Mouse (Mus musculus): ENCODE measurements around the gene Ppm1l. TPM values are rescaled to one million over a fixed set of nuclear protein-coding genes. Genes with fewer than 3 reads are reported as not detected.
"Not testable (repeated sequence)": the region's sequence is repeated elsewhere in the genome, so short reads cannot be mapped to it uniquely, and the experiment has no call there.

Ppm1l gene
- polyA plus RNA-seq, 1 experiment from 2014 or later: 7.3 TPM

DNA sequence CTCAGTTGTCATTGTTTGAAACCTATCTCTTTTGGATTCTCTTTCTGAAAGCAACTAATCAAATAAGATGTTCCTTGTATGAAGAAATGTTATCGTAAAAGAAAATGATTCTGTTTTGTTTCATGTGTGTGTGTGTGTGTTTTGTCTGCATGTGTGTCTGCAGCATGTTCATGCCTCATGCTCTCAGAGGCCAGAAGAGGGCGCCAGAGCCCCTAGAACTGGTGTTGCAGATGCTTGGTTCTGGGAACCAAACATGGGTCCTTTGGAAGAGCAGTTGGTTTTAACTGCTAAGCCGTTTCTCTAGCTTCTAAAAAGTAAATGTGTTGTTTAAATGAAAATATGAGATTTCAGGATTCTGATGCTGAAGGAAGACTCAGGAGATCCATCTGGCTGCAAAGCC lies 56.1 kb downstream of the Ppm1l start:
- no peak overlapping the region for H3K4me2 ChIP-seq (ENCODE audit: low read length)
- H3K4me1 ChIP-seq (replicated peaks; ENCODE audit: control insufficient read depth, insufficient read depth, low read length): no peaks in the 10 kb centered on the region
- no peaks in the 10 kb centered on the region for H3K9me3 ChIP-seq (ENCODE audit: control insufficient read depth, low read length)
- no peaks in the 10 kb centered on the region for H3K36me3 ChIP-seq (ENCODE audit: control insufficient read depth, insufficient read depth, low read length)
- H3K27ac ChIP-seq (ENCODE audit: low read depth): no peak overlapping the region
- no peak overlapping the region for H3K9ac ChIP-seq (ENCODE audit: low read length)
- no peak overlapping the region for H3K4me3 ChIP-seq (ENCODE audit: low read depth, low read length)
- ATAC-seq (replicated peaks; ENCODE audit: low FRiP score, low TSS enrichment, low read depth) (no peak), DNase-seq (ENCODE audit: low spot score) (no peak)
- 82% methylated on average over 3 of the region's 3 CpGs for WGBS
- H3K27me3 ChIP-seq (replicated peaks; ENCODE audit: control insufficient read depth, insufficient read depth, low read length): no peaks in the 10 kb centered on the region

DNA sequence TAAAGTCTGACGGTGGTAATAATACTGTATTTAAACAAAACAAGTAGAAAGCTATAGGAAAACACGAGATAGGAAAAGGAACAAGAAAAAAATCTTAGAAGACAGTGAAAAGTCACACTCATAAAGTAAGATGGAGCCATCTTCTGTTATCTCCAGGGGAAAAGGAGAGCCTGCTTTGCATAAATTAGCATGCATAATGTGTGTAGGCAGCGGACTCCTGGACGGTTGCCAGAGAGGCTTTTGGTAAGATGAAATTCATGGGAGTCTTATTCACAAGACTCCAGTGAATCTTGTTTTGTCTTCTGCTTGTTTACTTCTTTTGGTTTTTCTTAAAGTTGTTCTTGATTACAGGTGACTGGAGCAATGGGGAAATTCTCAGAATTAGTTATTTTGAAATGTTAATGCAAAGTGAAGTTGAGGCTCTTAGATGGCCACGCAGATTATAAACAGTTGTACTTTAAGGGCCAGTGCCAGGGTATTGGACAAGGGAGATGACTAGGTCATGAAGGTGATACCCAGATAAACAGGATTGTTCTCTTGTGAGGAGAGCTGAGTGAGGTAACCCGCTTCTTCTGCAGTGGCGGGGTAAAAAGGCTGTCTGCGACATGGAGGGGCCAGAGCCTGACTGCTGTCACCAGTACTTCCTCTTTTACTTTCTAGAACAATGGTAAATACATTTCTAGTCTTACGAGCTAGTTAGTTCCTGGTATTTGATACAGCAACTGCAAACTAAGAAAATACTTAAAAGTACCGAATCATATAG lies 57.1 kb downstream of the Ppm1l start:
- Histone ChIP-seq H3K4me2 (ENCODE audit: low read length) (no peak overlapping the region), H3K27me3 (replicated peaks; ENCODE audit: control insufficient read depth, insufficient read depth, low read length) (no peaks in the 10 kb centered on the region), H3K27ac (ENCODE audit: low read depth) (no peak overlapping the region), H3K9me3 (ENCODE audit: control insufficient read depth, low read length) (no peaks in the 10 kb centered on the region), H3K36me3 (ENCODE audit: control insufficient read depth, insufficient read depth, low read length) (no peaks in the 10 kb centered on the region), H3K9ac (ENCODE audit: low read length) (no peak overlapping the region), H3K4me3 (ENCODE audit: low read depth, low read length) (no peak overlapping the region), H3K4me1 (replicated peaks; ENCODE audit: control insufficient read depth, insufficient read depth, low read length) (no peaks in the 10 kb centered on the region)
- no peak for ATAC-seq (replicated peaks; ENCODE audit: low FRiP score, low TSS enrichment, low read depth)
- peak; percentile 38 for DNase-seq (ENCODE audit: low spot score)
- 84% methylated on average over 10 of the region's 10 CpGs for WGBS

- H3K4me1 ChIP-seq (replicated peaks; ENCODE audit: control insufficient read depth, insufficient read depth, low read length): no peaks in the 10 kb centered on the region
- H3K4me3 ChIP-seq (ENCODE audit: low read depth, low read length): no peak overlapping the region
- H3K36me3 ChIP-seq (ENCODE audit: control insufficient read depth, insufficient read depth, low read length): no peaks in the 10 kb centered on the region
- 85% methylated on average over 5 of the region's 5 CpGs for WGBS
- H3K9me3 ChIP-seq (ENCODE audit: control insufficient read depth, low read length): no peaks in the 10 kb centered on the region
- DNase-seq (ENCODE audit: low spot score): peak; percentile 28
- no peak overlapping the region for H3K4me2 ChIP-seq (ENCODE audit: low read length)
- no peak overlapping the region for H3K9ac ChIP-seq (ENCODE audit: low read length)
- ATAC-seq (replicated peaks; ENCODE audit: low FRiP score, low TSS enrichment, low read depth): no peak
- no peaks in the 10 kb centered on the region for H3K27me3 ChIP-seq (replicated peaks; ENCODE audit: control insufficient read depth, insufficient read depth, low read length)
- H3K27ac ChIP-seq (ENCODE audit: low read depth): no peak overlapping the region
These were observed 57.9 kb downstream of the Ppm1l start for GRCm38 (mm10) chr3:69374538-69374937.

DNA sequence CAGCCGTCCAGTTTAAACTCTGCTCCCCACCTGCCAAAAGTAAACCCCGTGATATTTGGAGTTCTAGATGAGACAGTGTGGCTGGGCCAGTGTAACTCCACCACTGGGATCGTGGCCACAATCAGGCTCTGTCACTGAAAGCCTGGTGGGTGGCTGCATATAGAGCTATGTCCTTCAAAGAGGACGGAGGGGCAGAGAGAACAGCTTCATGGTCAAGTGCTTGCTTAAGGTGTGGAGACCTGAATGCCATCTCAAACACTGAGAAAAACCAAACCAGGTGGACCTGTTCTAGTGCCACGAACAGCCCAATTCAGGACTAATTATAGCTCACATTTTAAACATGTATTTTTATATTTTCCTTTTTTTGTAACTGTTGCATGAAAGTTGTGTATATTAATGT lies 58.3 kb downstream of the Ppm1l start:
- Histone ChIP-seq H3K36me3 (ENCODE audit: control insufficient read depth, insufficient read depth, low read length) (no peaks in the 10 kb centered on the region), H3K4me1 (replicated peaks; ENCODE audit: control insufficient read depth, insufficient read depth, low read length) (no peaks in the 10 kb centered on the region), H3K4me2 (ENCODE audit: low read length) (no peak overlapping the region), H3K27me3 (replicated peaks; ENCODE audit: control insufficient read depth, insufficient read depth, low read length) (no peaks in the 10 kb centered on the region), H3K9ac (ENCODE audit: low read length) (no peak overlapping the region), H3K27ac (ENCODE audit: low read depth) (no peak overlapping the region), H3K4me3 (ENCODE audit: low read depth, low read length) (no peak overlapping the region), H3K9me3 (ENCODE audit: control insufficient read depth, low read length) (no peaks in the 10 kb centered on the region)
- ATAC-seq (replicated peaks; ENCODE audit: low FRiP score, low TSS enrichment, low read depth): no peak
- no peak for DNase-seq (ENCODE audit: low spot score)
- 83% methylated on average over 5 of the region's 5 CpGs for WGBS

GRCm38 (mm10) chr3:69381213-69381612 lies 64.6 kb downstream of the Ppm1l start:
- no peak overlapping the region for H3K4me2 ChIP-seq (ENCODE audit: low read length)
- ATAC-seq (replicated peaks; ENCODE audit: low FRiP score, low TSS enrichment, low read depth) (no peak), DNase-seq (ENCODE audit: low spot score) (no peak)
- no peak overlapping the region for H3K27ac ChIP-seq (ENCODE audit: low read depth)
- H3K27me3 ChIP-seq (replicated peaks; ENCODE audit: control insufficient read depth, insufficient read depth, low read length): no peaks in the 10 kb centered on the region
- H3K9ac ChIP-seq (ENCODE audit: low read length): no peak overlapping the region
- no peak overlapping the region for H3K4me3 ChIP-seq (ENCODE audit: low read depth, low read length)
- 85% methylated on average over 4 of the region's 4 CpGs for WGBS
- H3K9me3 ChIP-seq (ENCODE audit: control insufficient read depth, low read length): no peaks in the 10 kb centered on the region
- no peaks in the 10 kb centered on the region for H3K4me1 ChIP-seq (replicated peaks; ENCODE audit: control insufficient read depth, insufficient read depth, low read length)
- H3K36me3 ChIP-seq (ENCODE audit: control insufficient read depth, insufficient read depth, low read length): no peaks in the 10 kb centered on the region

- DNase-seq (ENCODE audit: low spot score); H3K4me2 ChIP-seq (ENCODE audit: low read length); H3K9ac ChIP-seq (ENCODE audit: low read length); H3K36me3 ChIP-seq (ENCODE audit: control insufficient read depth, insufficient read depth, low read length); H3K9me3 ChIP-seq (ENCODE audit: control insufficient read depth, low read length); H3K27me3 ChIP-seq (replicated peaks; ENCODE audit: control insufficient read depth, insufficient read depth, low read length); H3K4me1 ChIP-seq (replicated peaks; ENCODE audit: control insufficient read depth, insufficient read depth, low read length); ATAC-seq (replicated peaks; ENCODE audit: low FRiP score, low TSS enrichment, low read depth); H3K27ac ChIP-seq (ENCODE audit: low read depth); H3K4me3 ChIP-seq (ENCODE audit: low read depth, low read length): not testable (repeated sequence)
- 58% methylated on average over 10 of the region's 10 CpGs for WGBS
These were observed 75.2 kb downstream of the Ppm1l start for GRCm38 (mm10) chr3:69391834-69392233.

DNA sequence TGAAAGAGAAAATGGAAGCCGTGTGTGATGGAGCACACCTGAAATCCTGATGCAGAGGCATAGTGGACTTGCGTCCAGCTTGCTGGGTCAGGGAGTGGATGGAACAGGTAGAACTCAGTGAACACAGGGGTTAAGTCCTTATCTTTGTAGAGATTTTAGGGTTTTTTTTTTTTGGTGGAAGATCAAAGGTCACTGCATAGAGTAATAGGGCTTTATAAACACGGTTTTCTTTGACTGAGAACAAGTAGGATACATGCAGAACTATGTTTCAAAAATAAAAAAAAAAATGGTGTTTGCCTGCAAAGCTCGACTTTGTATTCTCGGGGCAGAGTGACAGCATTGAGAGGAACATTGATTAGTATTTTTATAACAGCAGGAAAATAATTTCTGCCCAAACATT lies 75.6 kb downstream of the Ppm1l start:
- peak; percentile 23 for DNase-seq (ENCODE audit: low spot score)
- Histone ChIP-seq H3K36me3 (ENCODE audit: control insufficient read depth, insufficient read depth, low read length) (no peaks in the 10 kb centered on the region), H3K9me3 (ENCODE audit: control insufficient read depth, low read length) (no peaks in the 10 kb centered on the region), H3K4me1 (replicated peaks; ENCODE audit: control insufficient read depth, insufficient read depth, low read length) (no peaks in the 10 kb centered on the region), H3K4me3 (ENCODE audit: low read depth, low read length) (no peak overlapping the region), H3K9ac (ENCODE audit: low read length) (no peak overlapping the region), H3K4me2 (ENCODE audit: low read length) (no peak overlapping the region), H3K27ac (ENCODE audit: low read depth) (no peak overlapping the region), H3K27me3 (replicated peaks; ENCODE audit: control insufficient read depth, insufficient read depth, low read length) (no peaks in the 10 kb centered on the region)
- no peak for ATAC-seq (replicated peaks; ENCODE audit: low FRiP score, low TSS enrichment, low read depth)
- 73% methylated on average over 5 of the region's 5 CpGs for WGBS

DNA sequence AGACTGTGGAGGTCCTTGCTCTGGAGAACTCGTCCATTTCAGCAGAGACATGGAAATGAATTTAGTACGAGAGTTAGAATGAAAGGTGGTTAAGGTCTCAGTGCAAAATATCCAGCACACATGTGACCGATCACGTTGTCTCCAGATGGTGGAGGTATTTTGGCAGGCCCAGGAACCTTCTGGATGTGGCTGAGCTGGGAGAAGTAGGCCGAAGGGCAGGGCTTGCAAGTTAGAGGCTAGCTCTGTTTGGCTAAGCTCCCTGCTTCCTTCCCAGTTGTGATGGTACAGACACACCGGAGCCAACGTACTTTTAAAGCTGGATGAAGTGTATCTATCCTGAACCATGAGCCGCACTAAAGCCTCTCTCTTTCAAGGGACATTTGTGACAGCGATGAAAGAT lies 76.4 kb downstream of the Ppm1l start:
- no peak overlapping the region for H3K27ac ChIP-seq (ENCODE audit: low read depth)
- H3K27me3 ChIP-seq (replicated peaks; ENCODE audit: control insufficient read depth, insufficient read depth, low read length): no peaks in the 10 kb centered on the region
- no peak overlapping the region for H3K9ac ChIP-seq (ENCODE audit: low read length)
- no peak overlapping the region for H3K4me2 ChIP-seq (ENCODE audit: low read length)
- ATAC-seq (replicated peaks; ENCODE audit: low FRiP score, low TSS enrichment, low read depth) (no peak), DNase-seq (ENCODE audit: low spot score) (peak; percentile 40)
- H3K4me1 ChIP-seq (replicated peaks; ENCODE audit: control insufficient read depth, insufficient read depth, low read length): no peaks in the 10 kb centered on the region
- H3K36me3 ChIP-seq (ENCODE audit: control insufficient read depth, insufficient read depth, low read length): no peaks in the 10 kb centered on the region
- 92% methylated on average over 9 of the region's 9 CpGs for whole genome bisulfite sequencing
- H3K4me3 ChIP-seq (ENCODE audit: low read depth, low read length): no peak overlapping the region
- H3K9me3 ChIP-seq (ENCODE audit: control insufficient read depth, low read length): no peaks in the 10 kb centered on the region

DNA sequence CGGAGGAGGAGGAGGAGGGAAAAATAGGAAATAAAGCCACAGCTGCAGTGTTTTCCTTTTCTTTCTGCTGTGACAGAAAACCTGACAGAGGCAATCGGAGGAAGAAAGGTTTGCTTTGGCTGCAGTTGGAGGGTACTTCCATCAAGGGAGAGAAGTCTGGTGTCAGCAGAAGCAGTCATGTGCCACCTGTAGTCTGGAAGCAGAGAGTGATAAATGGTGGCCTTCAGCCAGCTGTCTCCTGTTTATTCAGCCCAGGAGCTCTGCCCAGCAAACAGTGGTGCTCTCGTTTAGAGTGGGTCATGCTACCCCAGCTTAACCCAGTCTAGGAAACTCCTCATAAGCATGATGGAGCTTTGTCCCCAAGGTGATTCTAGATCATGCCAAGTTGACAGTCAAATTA lies 77.3 kb downstream of the Ppm1l start:
- WGBS: 69% methylated on average over 3 of the region's 3 CpGs
- Histone ChIP-seq H3K27me3 (replicated peaks; ENCODE audit: control insufficient read depth, insufficient read depth, low read length) (no peaks in the 10 kb centered on the region), H3K4me3 (ENCODE audit: low read depth, low read length) (no peak overlapping the region), H3K9ac (ENCODE audit: low read length) (no peak overlapping the region), H3K36me3 (ENCODE audit: control insufficient read depth, insufficient read depth, low read length) (no peaks in the 10 kb centered on the region), H3K27ac (ENCODE audit: low read depth) (no peak overlapping the region), H3K9me3 (ENCODE audit: control insufficient read depth, low read length) (no peaks in the 10 kb centered on the region), H3K4me2 (ENCODE audit: low read length) (no peak overlapping the region), H3K4me1 (replicated peaks; ENCODE audit: control insufficient read depth, insufficient read depth, low read length) (no peaks in the 10 kb centered on the region)
- no peak for ATAC-seq (replicated peaks; ENCODE audit: low FRiP score, low TSS enrichment, low read depth)
- DNase-seq (ENCODE audit: low spot score): no peak
